Mouse (Mus musculus) kidney, postnatal 36 days (tissue): ENCODE data around the gene Ip6k3.

Experiments
- DNase-seq, 2 experiments: peaks; one replicate each; pipeline ENCODE4 v3.0.0; 2021 to 2022; ENCODE audit warnings: mixed read lengths in 2 of 2

Gene Ip6k3

DNA sequence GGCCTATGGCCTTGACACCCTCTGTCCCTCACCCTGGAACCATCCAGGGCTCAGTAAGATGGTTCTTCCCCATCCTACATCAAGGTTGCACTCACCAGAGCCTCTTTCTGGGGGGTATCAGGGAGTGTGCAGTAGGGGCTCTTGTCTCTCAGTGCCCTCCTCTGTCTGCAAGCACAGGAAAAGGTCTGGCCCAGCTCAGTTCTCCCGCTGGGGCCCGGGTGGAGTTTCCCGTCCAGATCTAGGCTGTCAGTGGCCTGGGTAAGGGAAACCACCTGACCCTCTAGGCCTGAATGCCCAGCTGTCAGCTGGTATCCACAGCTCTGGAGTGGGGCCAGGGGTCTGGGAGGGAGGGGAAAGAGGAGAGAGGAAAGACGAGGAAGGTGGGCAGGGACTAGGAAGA lies at the start of gene Ip6k3:
Gene Ip6k3, minus strand, starts transcription at position 251 of the 400 bp plus-strand sequence.
- DNase-seq = peak in 1 of 2 experiments; percentile 25

DNA sequence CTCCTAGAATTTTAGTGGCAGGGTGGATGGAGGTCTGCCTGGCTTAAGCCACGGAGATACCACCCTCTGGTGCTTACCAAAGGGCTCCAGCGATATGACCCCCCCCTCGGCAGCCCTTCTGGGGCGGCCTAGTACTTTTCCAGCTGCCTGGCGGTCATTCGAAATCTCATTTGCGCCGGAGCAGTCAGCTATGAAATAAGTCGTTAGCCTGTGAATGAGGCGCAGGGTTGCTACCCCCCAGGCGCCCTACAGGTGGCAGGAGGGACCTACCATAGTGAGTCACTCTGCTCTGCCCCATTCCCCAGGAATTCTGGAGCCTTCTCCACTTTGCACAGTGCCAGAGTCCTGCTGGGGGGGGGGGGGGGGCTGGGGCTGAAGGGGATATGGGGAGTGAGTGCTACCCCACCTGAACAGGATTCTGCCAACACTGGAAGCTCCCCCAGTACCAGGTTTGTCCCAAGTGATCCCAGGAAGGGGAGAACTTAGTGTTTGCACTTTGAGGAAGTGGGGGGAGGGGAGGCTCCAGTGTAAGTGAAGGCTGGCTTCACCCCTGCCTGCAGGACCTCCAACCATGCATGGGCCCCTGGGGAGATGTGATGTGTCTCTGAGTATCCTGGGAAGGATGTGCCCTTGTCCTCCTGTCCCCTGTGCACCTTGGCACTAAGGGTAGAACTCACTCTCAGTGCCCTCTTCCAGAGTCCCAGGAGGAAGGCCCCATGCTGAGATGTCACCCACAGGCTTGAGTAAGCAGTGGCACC lies 45.4 kb upstream of the Ip6k3 start:
- peak; percentile 93 for DNase-seq

DNA sequence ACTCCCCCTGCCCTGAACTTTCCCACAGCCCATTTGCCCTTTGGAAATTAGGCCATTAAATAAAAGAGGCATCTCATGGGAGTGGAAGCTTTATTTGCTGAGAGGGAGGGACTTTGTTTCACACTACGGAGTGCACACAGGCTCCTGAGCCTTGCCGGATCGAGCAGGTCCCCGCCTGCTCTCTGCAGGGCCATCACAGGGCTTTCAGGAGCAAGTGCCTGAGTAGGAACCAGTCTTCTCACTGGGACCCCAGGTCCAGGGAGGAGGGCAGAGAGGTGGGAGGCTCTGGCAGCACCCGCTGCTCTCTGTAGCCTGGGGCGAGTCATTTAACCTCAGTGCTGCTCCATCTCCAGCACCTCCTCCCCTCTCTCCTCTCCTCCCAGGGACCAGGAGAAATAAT lies 44.4 kb upstream of the Ip6k3 start:
- DNase-seq = peak; percentile 54 to 57

DNA sequence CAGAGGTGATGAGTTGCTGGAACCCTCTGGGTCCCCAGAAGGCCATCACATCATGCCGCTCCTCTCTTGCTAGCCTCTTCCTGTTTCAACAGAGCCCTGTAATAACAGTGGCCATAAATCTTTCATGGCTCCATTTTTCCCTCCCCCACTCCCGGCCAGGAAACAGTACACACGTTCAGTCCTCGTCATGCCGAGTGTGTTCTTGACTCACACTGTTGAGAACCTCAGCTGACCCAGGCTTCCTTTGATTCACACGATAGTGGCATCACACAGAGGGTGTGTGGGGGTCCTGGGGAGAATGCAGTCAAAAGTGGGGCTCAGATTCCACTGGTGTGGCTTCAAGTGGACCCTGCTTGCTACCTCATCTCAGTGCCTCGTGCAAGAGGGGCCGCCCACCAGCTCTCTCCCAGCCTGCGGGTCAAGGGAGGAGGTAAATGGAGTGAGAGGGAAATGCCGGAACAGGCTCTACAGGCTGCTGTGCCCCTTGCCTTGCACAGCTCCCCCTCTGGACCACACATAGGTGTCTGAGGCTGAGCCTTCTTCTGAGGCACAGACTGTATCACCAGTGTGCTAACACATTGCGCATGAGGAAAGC lies 39.6 kb upstream of the Ip6k3 start:
- peak; percentile 63 to 69 for DNase-seq

DNA sequence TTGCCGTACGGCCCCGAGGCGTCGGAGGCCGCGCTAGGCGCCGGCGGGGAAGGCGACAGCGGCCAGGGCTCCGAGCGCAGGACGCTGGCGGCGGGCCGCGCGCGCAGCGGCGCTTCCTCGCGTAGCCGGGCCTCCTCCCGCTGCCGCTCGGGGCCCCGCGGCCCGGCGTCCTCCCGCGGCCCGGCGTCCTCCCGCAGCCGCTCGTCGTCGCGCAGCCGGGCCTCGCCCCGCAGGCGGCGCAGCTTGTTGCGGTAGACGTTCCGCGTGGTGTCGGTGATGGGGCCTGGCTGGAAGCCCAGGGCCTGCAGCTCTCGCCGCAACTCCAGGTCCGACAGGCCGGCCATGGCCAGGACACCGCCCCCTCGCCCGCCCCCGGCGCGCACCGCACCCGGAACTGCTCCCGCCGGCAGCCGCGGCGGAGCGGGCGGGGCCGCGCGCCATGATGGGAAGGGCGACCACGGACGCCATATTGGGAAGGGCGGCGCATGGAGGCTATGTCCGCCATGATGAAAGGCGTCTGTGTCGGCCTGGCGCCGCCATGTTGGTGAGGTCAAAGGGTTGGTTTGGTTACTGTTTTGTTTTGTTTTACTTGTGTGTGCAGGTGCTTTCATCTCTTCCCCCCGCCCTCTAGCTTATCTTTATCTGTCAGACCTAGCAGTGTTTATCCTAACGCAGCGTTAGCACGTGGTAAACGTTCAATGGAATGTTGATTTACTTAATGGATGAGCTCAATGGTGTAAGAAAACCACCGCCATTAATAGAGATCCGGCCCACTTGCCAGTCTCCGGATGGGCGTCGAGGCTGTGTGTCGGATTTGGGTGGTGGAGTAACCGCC lies 36.7 kb upstream of the Ip6k3 start, which contains the start of gene Lemd2:
Gene Lemd2, minus strand, starts transcription at position 395 of the 835 bp plus-strand sequence.
- peak; percentile 97 to 98 for DNase-seq

DNA sequence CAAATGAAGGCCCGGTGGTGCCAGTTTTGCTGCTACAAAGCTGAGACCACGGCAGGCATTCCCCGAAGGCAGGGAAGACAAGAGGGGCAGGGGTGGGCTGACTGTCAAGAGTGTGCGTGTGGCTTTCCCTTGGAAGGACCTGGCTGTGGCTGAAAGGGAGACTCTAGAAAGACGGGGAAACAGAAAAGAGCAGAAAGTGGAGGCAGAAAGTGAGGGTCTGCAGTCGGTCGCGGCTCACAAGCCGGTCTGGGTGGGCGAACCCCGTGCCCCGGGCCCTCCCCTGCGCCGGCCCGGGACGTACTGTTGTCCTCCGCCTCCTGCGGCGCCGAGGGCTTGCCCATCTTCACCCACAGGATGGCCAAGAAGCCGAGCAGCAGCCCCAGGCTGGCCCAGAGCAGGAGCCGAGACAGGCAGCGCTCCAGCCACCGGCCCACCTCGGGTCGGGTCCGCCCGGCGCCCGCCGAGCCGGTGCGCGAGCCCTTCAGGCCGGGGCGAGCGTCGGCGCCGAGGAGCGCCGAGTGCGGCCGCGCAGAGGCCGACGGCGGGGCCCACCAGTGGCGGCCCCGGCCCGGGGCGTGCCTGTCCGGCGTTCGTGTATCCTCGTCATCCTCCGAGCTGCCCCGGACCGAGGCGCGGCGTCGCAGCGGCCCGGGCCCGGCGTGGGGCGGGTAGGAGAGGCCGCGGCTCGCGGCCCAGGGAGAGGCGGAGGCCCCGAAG lies 35.9 kb upstream of the Ip6k3 start:
- DNase-seq = peak in 1 of 2 experiments; percentile 52

DNA sequence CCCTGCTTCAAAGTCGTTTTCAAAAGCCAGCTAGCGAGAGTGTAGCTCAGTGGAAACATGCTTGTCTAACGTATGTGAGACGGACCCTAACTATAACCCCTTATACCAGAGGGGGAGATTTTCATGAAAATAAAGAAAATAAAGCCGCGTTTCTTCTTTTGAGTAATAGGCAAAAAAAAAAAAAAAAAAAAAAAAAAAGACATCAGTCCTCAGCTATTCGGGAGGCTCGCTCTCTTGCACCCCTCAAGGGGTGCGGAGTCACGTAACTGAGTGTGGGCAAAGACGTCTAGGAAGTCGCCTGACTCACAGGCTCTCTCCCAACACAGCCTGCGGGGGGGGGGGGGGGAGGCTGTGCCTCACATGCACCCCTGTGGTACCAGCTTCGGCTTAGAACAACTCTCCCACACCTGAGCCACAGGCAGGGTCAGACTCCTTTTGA lies 35.3 kb upstream of the Ip6k3 start:
- no peak for DNase-seq

DNA sequence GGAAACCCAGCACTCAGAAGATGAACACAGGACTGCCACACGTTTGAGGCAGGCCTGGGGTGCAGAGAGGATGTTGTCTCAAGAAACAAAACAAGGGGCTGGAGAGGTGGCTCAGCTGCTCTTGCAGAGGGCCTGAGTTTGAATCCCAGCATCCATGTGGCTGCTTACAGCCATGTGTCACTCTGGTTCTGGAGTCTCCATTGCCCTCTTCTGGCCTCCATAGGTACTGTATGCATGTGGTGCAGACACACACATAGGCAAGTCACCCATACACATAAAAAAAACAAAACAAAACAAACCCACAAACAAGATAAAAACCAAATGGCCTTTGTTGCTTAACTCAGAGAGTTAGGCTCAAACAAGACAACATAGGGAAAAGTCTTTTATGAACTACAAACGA lies 34.4 kb upstream of the Ip6k3 start:
- DNase-seq = peak in 1 of 2 experiments; percentile 48

DNA sequence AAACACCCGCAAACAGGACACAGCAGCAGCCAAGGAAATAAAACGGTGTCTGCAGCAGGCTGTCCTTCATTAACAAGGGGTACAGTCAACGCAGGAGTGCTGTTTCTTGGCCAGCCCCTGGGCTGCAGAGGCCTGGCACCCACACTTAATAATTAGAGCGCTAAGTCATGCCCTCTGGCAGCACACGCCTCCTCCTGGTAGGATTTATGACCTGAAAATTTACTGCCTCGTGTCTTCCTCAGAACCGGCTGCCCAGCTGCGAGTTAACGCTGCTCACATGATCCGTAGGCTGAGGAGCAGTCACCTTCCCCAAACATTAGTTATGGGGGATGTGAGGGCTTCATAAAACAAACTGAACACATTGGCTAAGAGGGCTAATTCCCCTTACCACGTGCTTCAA lies 33.2 kb upstream of the Ip6k3 start:
- peak; percentile 41 to 44 for DNase-seq

DNA sequence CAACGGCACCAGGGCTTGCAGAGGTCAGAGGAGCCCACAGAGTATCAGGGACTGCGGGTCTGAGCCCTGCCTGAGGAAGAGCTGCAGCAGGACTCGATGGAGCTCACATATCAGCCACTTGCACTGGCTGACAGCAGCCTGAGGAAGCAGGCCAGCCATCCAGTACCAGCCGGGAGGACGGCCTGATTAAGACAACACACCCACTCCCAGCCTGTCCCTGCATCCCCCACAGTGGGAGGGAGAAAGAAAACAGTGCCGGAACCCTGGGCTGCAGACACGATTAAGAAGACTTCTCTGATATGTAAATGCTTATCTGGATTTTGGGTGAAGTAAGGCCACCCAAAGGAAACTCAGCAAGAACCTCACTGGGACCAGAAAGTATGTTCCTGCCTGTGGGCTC lies 32.3 kb upstream of the Ip6k3 start:
- no peak for DNase-seq

DNA sequence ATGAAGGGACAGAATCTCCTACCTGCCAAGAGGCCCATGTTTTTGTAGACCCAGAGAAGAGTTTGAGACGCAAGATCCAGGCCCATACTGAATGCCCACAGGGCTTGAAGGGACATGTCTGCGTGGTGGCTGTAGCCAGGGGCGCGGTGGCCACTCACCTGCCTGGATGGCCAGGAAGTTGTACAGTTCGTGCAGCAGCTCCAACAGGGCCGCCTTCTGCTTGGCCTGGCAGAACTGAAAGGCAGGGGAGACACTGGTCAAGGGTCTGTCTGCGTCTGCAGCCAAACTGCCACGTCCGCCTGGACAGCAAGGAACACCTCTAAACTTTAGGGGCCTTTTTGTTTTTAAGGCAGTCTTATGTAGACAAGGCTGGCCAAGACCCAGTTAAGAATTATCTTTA lies 31.6 kb upstream of the Ip6k3 start:
- no peak for DNase-seq

DNA sequence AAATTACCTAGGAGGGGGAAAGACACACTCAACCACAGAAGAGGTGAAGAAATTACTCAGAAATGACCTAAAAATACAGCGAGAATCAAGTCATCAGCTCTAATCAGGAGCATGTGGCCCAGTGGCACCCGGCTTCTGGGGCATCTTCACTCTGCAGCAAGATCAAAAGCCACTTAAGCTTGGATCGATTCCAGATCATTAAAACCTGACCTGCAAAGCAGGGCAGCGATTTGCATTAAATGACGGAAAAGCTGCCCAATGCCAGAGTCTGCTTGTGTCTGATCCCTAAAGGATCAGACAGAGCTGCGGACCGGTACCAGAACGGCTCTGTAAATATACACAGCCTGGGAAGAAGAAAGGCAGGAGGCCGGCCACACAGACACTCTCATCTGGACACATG lies 28.6 kb upstream of the Ip6k3 start:
- DNase-seq = no peak

DNA sequence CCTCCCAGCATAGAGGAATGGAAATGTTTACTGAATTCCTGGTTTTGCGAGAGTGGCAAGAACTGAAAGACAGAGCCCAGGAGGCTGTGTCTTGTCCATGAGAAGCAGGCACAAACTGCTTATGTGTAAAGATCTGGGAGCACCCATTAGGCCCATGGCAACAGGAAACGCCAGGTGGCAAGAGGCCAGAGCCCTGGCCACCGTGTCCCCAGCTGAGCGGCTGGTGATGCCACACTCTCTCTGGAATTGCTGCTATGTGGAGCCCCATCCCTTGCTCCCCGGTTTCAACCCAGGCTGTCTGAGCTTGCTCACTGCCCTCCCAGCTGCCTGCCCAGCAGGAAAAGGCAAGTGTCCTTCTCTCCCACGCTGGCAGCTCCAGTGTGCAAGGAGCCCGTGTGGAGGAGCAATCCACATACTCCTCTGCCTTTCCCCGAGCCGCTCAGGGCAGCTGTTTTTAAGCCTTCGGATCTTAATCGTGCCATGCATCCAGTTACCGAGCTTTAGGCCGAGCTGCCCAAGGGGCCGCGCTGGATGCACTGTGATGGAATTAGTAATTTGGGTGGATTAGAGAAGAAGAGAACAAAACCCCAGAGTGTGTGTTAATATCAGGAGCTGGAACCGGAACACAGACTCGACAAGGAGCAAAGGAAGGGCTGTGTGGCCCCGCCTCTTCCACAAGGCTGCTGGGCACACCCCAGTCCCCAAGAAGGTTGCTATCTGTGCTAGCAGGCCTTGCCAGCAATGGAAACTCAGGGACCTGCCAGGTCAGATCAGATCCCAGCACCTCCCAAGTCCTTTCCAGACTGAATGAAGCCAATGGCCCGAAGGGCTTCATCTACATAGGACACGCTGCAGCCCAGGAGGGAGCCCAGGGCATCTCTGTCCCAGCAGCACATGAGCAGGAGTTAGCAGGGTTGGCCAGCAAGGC lies 26.9 kb upstream of the Ip6k3 start:
- no peak for DNase-seq

DNA sequence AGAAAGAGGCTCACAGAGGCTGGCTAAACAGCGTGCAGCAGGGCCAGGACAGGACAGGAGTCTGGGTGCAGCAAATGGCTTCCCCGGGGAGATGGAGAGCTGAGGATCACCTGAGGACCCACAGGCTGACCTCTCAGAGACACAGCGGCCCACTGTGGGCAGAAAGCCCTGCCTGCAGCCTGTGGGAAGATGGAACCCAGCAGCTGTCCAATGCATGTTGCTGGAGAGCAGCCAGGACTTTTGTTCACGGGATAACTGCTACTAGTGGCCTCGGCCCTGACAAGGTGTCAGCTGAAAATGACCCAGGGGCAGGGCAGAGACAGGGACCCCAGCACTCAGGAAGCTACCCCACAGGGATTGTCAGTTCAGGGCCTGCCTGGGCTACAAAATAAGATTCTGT lies 24.2 kb upstream of the Ip6k3 start:
- DNase-seq = no peak

DNA sequence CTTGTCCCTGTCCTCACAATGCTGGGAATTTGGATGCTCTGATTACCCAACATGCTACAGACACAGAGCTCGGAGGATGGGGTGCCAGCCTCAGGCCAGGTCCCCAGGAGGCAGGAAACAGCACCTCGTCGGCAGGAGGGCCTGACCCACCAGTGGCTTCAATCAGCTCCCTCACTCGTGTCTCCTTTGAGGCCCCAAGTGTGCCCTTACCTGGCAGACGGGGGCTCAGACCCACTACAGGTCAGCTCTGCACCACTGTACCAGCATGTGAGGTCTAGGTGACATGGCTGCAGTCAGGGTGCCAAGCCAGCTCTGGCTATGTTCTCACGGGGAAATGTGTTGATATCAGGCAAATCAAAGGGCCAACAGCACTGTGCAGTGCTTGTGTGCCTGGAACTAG lies 23.6 kb upstream of the Ip6k3 start:
- DNase-seq = no peak

DNA sequence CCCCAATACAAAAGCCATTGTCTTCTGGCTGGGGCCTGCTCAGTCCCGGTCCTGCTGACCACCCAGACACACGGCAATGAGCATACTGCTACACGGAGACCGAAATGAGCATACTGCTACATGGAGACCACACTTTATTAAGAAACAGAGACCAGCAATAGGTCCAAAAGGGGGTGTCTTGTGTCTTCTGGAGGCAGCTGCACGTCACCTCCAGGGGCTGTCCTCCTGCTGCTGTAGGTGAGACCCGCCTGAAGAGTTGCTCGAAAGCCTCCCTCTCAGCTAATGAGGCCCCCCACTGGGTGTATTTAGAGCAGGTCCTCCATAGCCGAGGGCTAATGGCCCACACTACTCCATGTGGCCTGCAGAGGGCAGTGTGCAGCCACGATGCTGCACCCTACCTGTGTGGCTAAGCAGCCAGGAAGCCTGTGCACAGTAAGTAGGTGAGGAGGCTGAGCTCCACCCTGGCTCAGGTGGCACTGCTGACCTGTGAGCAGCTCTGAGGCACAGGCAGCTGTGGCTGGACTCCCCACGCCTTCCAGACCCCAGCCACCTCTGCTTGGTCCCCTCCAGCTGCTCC lies 22.1 kb upstream of the Ip6k3 start:
- DNase-seq = peak; percentile 53 to 82

DNA sequence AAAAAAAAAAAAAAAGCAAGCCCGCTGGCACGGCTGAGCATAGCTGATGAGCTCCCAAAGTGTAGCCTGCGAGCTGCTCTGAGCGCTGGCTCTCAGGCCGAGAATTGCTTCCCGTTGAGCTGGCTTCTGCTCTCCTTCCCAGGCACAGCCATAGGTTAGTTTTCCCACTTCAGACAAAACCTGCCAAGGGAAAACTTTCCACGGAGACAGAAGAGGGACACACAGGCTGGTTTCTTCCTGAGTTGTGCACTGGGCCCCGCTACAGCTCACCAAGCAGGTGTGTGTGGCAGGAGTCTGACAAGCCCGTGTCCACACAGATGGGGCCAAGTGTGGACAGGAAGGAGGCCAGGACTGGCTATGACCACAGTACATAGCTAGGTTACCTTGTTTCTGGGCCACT lies 21.3 kb upstream of the Ip6k3 start:
- no peak for DNase-seq

DNA sequence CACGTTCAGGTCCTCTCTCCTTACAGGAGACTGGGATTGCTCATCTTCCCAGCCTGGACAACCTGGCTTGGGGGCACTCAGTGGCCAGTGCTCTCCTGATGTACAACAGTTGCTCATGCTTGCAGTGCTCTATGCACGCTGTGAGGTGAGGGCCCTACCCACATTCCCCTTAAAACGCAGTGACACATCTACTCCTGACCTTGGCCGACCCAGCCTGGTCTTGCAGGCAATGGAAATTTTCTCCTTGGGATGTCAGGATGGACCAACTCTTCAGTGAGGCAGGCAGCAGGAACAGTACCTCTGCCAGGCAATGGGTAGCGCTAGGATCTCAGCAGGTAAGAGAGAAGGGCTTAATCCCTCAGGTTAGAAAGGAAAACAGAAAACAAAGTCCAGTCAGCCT lies 19.5 kb upstream of the Ip6k3 start:
- DNase-seq = no peak

DNA sequence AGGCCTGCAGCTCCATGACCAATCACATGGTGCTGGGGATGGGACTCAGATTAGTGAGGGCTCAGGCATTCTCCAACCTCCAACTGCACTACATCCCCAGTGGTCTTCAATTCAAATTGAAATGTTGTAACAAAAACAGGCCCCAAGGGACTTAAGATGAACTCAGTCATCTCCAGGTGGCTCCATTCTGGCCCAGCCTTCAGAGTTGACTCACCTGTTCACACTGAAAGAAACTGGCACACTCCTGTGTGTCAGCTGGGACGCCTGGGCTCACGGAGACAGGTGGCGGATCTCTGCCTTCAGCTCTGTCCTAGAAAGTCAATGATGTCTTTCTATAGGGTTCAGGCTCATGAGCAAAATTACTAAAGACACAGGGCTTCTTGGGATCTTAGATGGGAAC lies 18.5 kb upstream of the Ip6k3 start:
- DNase-seq = no peak

DNA sequence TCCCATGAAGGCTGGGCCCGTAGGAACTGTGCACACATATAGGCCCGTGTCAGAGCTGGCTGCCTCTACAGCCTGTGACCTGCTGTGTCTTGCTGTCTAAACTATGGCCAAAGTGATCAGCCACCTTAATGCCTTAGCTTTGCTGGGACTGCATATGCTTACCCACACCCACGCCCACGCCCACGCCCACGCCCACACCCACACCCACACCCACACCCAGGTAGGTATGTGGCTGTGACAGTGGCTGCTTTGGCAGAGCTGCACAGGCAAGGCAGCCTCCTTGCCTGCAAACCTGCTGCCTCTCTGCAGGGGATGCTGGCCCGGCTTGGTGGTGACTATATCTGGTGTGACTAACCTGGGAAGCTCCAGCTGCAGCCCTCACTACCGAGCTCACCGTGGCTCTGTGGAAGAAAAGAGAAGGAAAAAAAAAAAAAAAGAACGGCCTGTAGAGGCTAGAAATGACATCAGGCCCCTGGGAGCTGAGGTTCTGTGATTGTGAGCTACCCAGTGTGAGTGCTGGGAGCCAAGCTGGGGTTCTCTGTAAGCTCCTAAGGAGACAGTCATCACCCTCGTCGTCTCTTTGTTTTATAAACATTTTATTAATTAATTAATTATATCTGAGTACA lies 16.2 kb upstream of the Ip6k3 start:
- no peak for DNase-seq

DNA sequence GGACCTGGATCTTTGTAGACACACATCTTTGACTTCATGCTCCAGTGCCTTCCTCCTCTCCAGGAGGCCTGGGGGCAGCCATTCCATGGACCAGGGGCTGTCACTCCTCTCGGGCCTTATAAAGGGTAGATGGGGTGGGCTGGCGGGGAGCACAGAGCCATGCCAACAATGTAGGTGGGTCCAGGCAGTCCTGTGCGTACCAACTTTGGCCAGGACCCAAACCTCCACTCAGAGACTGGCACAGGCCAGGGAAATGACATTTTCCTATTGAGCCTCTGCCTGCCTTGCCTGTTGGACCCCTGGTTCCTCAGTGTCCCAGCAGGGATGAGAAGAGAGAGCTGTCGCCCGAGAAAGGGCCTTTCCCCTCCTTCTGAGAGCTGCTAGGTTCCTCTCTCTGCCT lies 14.8 kb upstream of the Ip6k3 start:
- DNase-seq = no peak
